Mouse (Mus musculus) adrenal gland, postnatal 25 days (tissue): ENCODE measurements around the gene Cd300ld4. TPM values are rescaled to one million over a fixed set of nuclear protein-coding genes. Genes with fewer than 3 reads are reported as not detected.

Experiments used
- total RNA-seq: library from RNA; stranded (reverse); gene quantifications from 2 replicates; pipeline ENCODE4 v1.2.3, GENCODE M21; 2021

Gene Cd300ld4
- total RNA-seq, 1 experiment from 2014 or later: not detected

Other genes with a start within 250 kb of the Cd300ld4 start
- gene Btbd17, start 231.1 kb downstream of the Cd300ld4 start, total RNA-seq: not detected in 2 replicates
- gene Gpr142, start 228.1 kb downstream of the Cd300ld4 start, total RNA-seq: not detected in 2 replicates
- gene Gprc5c, start 175.9 kb downstream of the Cd300ld4 start, total RNA-seq: 5.4 and 13.9 TPM in 2 replicates
- 0.76 and 0.95 TPM in 2 replicates for gene Cd300a, start 137.0 kb downstream of the Cd300ld4 start, total RNA-seq
- 0.57 and 0.64 TPM in 2 replicates for gene Cd300lb, start 92.6 kb downstream of the Cd300ld4 start, total RNA-seq
- not detected in 2 replicates for gene Cd300c, start 57.9 kb downstream of the Cd300ld4 start, total RNA-seq
- 0.48 and 0.58 TPM in 2 replicates for gene Cd300ld, start 37.1 kb downstream of the Cd300ld4 start, total RNA-seq
- 1.5 and 2.2 TPM in 2 replicates for gene Cd300c2, start 25.1 kb downstream of the Cd300ld4 start, total RNA-seq
- gene Cd300ld2, start 10.8 kb downstream of the Cd300ld4 start, total RNA-seq: not detected in 2 replicates
- 3.5 TPM in 1 of 2 replicates, not detected in the other for gene Cd300ld5, start 10.8 kb upstream of the Cd300ld4 start, total RNA-seq
- 2.3 and 4.2 TPM in 2 replicates for gene Cd300ld3, start 21.4 kb upstream of the Cd300ld4 start, total RNA-seq
- gene Cd300e, start 35.2 kb upstream of the Cd300ld4 start, total RNA-seq: 0.33 TPM in 1 of 2 replicates, not detected in the other
- gene Rab37, start 64.4 kb upstream of the Cd300ld4 start, total RNA-seq: 0.58 and 0.76 TPM in 2 replicates
- gene Cd300lf, start 107.0 kb upstream of the Cd300ld4 start, total RNA-seq: 0.55 and 0.62 TPM in 2 replicates
- 17.5 and 18.1 TPM in 2 replicates for gene Slc9a3r1, start 136.3 kb upstream of the Cd300ld4 start, total RNA-seq
- 19.9 and 22.3 TPM in 2 replicates for gene Tmem104, start 160.5 kb upstream of the Cd300ld4 start, total RNA-seq
- gene Nat9, start 160.8 kb upstream of the Cd300ld4 start, total RNA-seq: 37.3 and 38.1 TPM in 2 replicates
- gene Grin2c, start 240.2 kb upstream of the Cd300ld4 start, total RNA-seq: 2.5 and 3.5 TPM in 2 replicates